Mouse (Mus musculus) left cerebral cortex, postnatal 25 days (tissue): Measurements from ENCODE around the gene Hist2h4. TPM values are rescaled to one million over a fixed set of nuclear protein-coding genes. Genes with fewer than 3 reads are reported as not detected.
"Not testable (repeated sequence)": the region's sequence is repeated elsewhere in the genome, so short reads cannot be mapped to it uniquely, and the experiment has no call there.

Source experiments
- DNase-seq, 2 experiments: peaks; one replicate each; pipeline ENCODE4 v3.0.0; 2022; ENCODE audit warnings: low spot score in 2 of 2, mixed read lengths in 1 of 2
- intact Hi-C: fragments of 180-260 bp; cut with DNase I; formaldehyde crosslinking; loops from one replicate; pipeline ENCODE4 v1.15.1; 2025
- total RNA-seq, 2 experiments: library from RNA; stranded (reverse); gene quantifications; 2 replicates each; pipeline ENCODE4 v1.2.3; 2021

Hist2h4 gene
- total RNA-seq, 2 experiments from 2014 or later, result 25.6 to 30.9 TPM

- peak; percentile 94 to 99 for DNase-seq
Observed at GRCm38 (mm10) chr3:96269511-96270474, 6.7 kb upstream of the Hist2h4 start, which contains the start of gene Hist2h2bb. Hist2h2bb (plus strand) TSS chr3:96269752.

GRCm38 (mm10) chr3:96268776-96269378 lies 5.8 kb upstream of the Hist2h4 start:
- peak in 1 of 2 experiments; percentile 46 for DNase-seq
- intact Hi-C loops, result not testable (repeated sequence)

More at GRCm38 (mm10) chr3:96269511-96270474, 6.7 kb upstream of the Hist2h4 start, which contains the start of gene Hist2h2bb:
- intact Hi-C loops, result no loop called here

DNA sequence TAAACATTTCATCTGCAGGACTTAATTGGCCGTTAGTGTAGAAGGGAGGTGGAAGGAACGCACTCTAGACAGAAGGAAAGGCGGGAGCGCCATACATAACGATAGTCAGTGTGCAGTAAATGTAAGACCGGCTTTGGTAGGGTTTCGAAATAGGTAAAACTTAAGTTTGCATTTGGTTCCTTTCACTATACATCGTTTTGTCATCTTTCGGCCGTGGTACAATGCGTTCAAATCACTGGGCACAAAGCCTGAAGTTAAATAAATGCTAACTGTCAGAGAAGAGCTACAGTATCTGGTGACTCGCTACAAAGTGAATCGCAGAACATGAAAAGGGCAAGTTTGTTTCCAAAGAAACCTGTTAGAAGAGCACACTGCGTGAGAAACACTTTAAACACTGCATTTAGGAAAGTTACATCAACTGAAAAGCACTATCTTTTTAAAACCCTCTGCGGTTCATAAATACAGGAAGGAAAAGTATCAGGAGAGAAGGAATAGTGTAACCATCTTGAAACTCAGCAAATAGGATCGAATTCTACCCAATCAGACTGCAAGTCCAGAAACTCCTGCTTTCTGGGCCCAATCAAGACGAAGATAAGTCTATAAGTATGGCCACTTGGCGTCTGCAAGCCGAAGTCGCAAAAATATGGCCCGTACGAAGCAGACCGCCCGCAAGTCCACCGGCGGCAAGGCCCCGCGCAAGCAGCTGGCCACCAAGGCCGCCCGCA lies 5.1 kb upstream of the Hist2h4 start, which contains the start of gene Hist2h3b:
Hist2h3b (plus strand) TSS at position 604 of the 725 bp plus-strand sequence.
- DNase-seq, result peak; percentile 85 to 94
- intact Hi-C loops, result no loop called here

DNA sequence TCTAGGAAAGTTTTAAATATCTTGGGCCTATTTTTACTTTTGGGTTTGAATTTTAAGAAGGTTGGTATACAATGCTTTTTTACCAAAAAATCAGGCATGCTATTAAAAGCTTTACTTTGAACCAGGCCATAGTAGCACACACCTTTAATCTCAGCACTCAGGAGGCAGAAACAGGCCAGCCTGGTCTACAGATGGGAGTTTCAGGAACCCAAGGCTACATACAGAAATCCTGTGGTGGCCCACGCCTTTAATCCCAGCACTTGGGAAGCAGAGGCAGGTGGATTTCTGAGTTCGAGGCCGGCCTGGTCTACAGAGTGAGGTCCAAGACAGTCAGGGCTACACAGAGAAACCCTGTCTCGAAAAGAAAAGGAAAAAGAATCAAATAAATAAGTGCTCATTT lies 4.4 kb upstream of the Hist2h4 start:
- intact Hi-C loops, result no loop called here
- no peak for DNase-seq

DNA sequence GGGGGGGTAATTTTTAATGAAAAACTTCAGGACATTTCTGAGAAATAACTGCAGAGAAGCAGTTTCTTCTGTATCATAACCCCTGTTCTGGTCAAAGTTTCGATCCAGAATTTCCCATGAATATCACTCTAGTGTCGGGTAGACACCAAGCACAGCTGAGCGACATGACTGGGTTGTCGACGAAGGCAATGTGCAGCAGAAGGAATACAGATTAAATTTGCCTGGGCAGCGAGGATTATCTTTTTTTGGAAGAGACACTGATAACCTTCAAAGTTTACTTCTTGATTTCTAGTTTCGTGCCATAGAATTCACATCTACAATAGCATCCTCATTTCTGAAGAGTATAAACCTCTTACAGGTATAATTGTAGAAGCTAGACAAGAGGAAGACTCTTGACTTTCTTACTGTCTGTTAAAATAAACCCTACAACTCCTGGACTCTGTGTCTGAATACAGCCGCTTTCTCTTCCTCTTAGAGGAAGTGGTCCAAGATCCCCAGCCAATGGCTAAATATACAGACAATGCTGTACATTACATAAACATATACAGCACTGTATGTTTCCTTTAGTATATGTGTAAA lies 3.1 kb upstream of the Hist2h4 start:
- intact Hi-C loops, result no loop called here
- DNase-seq, result no peak

GRCm38 (mm10) chr3:96264404-96264949 lies 1.4 kb upstream of the Hist2h4 start:
- intact Hi-C loops, result no loop called here
- DNase-seq, result no peak

DNA sequence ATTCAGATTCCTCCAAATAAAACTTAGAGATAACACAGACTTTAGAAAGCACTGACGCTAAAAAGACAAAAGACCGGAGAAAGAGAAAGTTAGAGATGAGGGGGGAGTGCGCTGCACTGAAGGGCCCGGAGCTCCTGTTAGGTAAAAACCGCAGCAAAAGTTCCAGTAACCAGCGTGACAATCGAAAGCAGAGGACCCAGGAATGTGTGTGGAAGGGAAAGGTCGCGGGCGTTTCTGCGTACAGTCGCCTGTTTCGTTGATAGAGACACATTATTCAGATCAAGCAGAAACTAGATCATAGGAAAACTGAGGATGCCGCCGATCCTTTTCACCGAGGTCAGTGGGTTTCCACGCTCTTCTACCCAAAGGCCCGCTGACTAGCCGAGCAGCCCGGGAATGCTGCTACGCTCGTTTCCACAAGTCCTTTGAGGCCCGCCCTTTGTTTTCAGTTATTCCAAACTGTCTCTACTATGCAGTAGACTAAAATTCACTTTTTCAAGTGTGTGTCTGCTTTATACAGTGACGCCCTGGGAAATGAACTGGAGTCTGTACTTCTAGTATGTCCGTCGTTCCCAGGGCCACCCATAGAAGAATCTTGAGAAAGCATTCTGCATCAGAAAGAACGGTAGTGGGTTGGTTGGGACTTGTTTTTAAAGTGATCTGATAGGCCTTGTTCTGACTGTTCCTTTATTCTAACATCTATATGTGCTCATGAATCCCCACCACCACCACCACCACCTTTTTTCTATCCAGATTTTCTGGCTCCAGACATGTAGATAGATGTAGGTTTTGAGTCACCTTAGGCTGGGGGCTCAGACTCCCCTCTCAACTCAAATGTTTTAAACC lies 670 bp upstream of the Hist2h4 start:
- intact Hi-C loops, result loop anchor here (2.0 kb wide), 1 partner anchor 43 kb away; the partner anchor contains the start of genes Hist2h2ac and Hist2h2be
- DNase-seq, result no peak

GRCm38 (mm10) chr3:96262216-96262875 lies 765 bp downstream of the Hist2h4 start:
- DNase-seq, result peak; percentile 83 to 96
- intact Hi-C loops, result loop anchor here (2.0 kb wide), 1 partner anchor 42 kb away; the partner anchor contains the start of genes Hist2h2ac and Hist2h2be

DNA sequence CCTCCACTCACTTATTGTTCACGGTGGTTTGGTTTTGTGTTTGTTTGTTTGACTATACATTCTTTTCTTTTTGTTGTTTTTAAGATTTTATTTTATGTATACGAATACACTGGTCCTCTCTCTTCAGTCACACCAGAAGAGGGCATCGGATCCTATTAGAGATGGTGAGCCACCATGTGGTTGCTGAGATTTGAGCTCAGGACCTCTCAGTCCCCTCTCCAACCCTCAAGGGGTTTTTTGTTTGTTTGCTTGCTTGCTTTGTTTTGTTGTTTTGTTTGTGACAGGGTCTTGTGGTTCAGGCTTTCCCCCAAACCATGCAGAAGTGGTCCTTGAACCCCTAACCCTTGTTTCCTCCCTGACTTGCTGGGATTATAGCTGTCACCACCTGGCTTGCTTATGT lies 1.5 kb downstream of the Hist2h4 start:
- intact Hi-C loops, result loop anchor here (2.0 kb wide), 1 partner anchor 41 kb away; the partner anchor contains the start of genes Hist2h2ac and Hist2h2be
- DNase-seq, result no peak

DNA sequence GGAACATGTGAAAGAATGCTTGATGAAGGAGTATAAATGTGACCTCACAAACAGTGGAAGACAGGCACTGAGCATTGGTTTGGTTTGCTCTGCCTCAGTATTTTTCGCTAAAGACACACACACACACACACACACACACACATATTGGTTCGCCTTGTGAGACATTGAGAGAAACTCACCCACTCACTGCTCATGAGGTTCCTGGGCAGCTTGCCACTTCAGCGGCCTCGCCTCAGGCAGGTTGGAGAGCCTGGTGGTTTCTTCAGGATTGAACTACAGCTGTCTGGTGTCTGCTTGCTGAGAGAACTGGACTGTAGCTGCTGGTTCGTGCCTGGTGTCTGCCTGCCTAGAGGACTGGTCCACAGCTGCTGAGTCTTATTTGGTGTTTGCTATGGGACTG lies 2.9 kb downstream of the Hist2h4 start:
- intact Hi-C loops, result no loop called here
- no peak for DNase-seq

- intact Hi-C loops, result no loop called here
- no peak for DNase-seq
Observed at GRCm38 (mm10) chr3:96257190-96257589, 5.9 kb downstream of the Hist2h4 start.

GRCm38 (mm10) chr3:96255926-96256593 lies 7.1 kb downstream of the Hist2h4 start:
- no peak for DNase-seq
- intact Hi-C loops, result no loop called here

GRCm38 (mm10) chr3:96254683-96255355 lies 8.3 kb downstream of the Hist2h4 start:
- no peak for DNase-seq
- intact Hi-C loops, result no loop called here

GRCm38 (mm10) chr3:96251787-96252186 lies 11.3 kb downstream of the Hist2h4 start:
- intact Hi-C loops, result no loop called here
- no peak for DNase-seq

DNA sequence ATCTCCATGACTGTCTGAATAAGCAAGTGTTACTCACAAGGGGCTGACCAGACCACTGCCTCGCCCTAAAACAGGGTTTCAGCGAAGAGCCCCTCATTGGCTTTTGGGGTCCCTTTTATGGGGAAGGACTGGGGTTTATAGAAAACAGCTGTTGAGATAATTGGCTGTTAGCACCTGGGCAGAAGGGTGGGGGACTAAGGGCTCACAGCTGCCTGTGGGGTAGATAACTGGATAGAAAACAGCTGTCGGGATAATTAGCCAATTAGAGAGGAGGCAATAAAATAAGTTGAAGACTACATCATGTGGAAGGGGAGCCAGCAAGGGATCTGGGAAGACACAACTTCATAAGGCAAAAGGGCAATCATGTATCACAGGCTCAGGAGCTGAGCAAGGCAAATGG lies 12.2 kb downstream of the Hist2h4 start:
- intact Hi-C loops, result no loop called here
- DNase-seq, result no peak

DNA sequence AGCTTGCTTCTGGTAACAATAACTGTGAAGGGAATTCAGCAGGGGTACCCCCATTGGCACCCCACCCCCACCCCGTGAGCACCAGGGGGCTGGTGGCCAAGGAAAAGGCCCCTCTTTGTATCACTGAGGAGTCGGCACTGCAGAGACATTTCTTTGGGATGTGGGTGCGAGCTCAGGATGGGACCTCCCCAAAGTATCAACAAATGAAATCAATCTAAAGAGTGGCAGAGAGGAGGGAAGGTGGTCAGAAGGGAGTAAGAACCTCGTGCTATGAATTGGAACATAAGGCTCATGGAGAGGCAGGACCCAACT lies 14.1 kb downstream of the Hist2h4 start:
- no peak for DNase-seq
- intact Hi-C loops, result no loop called here
